Mouse (Mus musculus): ENCODE measurements at regions not wholly inside any gene's neighbourhood (a gene's known extent, or its start where the extent isn't known, plus 50 kb on each side); places are given as distances from the start of the nearest gene placed in this dataset.

DNA sequence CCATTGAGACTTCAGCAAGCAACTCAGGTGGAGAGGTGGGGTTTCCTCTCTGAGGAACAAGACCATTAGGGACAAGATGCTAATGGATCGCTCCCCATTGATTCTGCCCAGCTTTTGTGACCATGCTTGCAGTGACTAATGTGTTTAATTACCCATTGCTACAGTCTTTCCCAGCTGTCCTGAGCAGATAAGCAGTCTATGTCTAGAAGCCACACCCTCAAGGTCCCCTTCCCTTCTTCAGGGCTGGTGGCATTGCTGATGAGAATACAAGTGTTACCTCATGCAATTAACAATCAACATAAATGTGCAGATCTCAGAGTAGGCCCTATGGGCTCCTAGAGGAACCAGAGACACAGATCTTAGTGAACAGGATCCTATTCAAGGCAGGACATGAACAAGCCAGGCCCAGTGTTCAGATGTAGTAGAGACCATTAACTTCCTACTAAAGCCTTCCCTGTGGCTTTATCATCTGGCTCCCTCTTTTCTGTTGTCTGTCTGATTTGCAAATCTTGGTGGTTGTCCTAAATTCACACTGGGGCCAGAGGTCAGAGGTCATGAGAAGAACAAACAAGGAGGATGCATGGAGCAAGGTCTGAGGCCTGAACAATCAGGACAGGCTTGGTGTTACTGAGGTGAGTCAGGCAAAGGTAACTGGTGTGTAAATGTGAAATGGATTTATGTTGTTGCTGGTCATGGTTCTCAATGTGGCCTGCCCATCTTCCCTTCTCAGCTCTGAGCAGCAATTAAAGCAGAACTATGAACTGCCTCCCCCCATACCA lies 56.8 kb downstream of the Odc1 start:
- DNase-seq (ENCODE audit: low spot score): no peak

DNA sequence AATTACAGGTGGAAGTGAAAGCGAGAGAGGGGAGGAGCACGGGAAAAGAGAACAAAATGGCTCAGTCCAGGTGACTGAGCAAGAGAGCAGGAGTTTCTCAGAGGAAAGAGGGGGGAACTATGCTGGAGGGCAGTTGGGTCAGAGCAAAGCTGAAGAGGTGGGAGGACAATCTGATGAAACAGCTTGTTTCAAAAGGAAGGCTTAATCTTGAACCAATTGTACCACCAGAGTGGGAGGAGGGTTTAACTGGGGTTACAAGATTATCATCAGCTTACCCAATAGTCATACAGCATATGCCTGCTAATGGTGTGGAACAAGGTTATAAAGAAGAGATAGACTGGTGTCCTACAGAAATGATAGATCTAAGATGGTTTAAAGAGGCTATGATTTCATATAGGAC lies 59.0 kb downstream of the Odc1 start:
- DNase-seq (ENCODE audit: low spot score): no peak

DNA sequence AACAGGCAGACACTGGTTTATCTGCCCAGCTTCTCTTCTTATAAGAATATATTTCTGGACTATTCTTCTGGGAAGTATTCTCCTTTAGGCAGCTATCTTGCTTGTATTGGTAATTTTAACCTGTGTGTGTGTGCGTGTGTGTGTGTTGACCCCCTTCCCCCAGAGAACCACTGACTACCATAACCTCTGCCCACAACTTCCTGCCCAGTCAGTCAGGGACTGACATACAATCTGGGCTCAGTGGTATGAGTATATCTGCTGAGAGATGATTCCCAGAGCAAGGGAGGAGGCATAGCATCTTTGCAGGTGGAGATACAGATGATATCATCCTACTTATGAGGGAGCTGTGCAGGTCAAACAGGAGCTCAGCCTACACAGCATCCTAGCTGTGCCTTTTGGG lies 65.8 kb downstream of the Odc1 start:
- DNase-seq (ENCODE audit: low spot score): no peak

DNA sequence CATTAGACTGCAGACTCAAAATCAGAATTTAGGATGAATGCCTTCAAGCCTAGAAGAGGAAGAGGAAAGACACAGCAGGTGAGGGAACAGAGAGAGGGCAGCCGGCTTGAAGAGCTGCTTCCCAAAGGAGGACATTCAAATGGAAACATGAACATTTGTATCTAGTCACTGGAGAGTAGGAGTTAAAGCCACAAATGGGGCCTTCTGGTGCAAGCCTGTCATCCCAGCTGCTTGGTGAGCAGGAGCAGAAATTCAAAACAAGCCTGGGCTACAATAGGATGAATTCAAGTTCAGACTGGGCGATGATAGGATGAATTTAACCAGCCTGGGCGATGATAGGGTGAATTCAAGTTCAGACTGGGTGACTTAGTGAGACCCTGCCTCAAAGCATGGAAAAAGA lies 67.4 kb downstream of the Odc1 start:
- no peak for DNase-seq (ENCODE audit: low spot score)

DNA sequence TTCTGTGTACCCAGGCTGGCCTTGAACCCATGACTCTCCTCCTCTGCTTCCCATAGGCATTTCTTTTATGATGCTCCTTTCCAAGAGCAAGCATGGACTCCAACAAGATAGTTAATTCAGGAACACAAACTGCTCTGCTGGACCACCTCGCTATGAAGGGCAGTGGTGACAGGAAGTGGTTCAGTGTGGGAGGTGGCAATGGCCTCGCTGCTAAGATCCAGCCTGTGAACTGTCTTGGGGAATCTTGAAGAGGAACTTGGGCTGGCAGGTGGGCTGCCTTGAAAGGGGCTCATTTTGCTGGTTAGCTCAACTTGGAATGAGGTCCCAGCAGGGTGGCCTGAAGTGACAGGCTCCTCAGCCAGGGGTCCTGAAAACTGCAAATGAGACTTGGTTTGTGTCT lies 72.4 kb upstream of the Hpcal1 start:
- DNase-seq (ENCODE audit: low spot score): no peak

DNA sequence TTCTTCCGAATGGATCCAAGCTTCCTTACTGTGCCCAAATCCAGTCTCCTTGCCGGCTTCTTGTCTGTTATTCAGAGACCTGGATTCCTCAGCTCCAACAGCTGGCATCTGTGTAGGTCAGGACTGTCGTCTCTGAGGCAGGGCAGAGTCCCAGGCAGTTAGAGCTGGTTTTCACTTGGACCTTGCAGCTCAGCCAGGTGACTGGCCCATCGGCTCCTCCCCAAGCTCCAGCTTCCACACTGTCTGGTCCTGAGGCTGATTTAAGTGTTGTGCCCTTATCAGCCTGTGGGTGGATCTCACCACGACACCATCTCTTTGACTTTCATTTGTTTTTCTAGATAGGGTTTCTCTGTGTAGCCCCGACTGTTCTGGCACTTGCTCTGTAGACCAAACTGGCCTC lies 70.4 kb upstream of the Hpcal1 start:
- no peak for DNase-seq (ENCODE audit: low spot score)

DNA sequence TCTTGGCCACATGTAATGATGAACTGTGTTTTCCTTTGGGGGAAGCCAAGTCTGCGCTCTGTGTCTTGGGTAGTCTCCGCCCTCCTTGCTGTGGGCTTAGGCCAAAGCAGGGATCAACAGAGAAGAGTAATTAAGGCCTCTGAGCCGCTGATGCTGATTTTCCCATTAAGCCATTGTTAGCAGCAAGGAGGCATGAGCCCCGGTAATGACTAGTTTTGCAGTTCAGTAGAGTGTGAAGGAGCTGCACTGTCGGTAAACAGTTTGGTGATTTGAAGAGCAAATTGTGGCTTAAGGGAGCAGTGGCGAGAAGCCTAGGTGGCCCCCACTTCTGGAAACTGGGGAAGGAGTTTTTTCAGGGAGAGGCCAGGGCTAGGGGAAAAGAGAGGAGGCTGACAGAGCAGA lies 69.2 kb upstream of the Hpcal1 start:
- no peak for DNase-seq (ENCODE audit: low spot score)

DNA sequence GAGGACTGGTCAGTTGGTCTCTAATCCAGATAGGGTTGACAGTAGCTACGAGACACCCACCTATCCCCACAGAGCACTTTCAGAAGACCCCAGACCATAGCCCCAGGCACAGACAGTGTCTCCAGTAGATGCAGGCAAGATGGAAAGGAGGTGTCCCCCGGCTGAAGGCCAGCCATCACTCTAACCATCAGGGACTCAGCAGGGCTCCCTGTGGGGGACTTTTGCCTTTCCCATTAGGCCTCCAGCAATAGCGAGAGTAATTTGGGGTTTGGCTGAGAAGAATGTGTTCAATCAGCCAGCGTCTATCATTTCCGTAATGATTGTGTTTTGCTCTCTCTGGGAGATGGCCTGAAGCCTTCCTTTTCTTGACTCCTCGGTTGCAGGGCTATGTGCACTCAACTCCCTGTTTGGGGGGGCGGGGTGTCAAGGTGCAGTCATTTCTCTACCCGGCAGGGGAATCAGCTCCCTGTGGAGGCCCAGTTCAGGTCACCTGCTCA lies 68.1 kb upstream of the Hpcal1 start:
- DNase-seq (ENCODE audit: low spot score): no peak

DNA sequence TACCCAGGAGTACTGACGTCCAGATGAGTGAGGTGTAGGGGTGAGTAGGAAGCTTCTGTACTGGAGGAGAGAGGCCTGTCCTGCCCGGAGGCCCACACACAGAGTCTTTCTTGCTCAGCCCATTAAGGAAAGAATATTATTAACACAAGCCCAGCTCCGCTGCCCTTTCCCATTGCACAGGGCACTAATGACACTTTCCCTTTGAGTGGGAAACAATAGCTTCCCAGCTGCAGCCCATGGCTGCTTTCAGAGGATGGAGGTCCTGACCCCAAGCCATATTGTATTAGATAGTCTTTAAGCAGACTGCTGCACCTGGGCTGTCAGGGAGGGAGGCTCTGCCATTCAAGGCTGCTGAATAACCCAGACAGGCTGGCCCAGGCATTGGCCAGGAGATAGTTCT lies 64.6 kb upstream of the Hpcal1 start:
- no peak for DNase-seq (ENCODE audit: low spot score)

DNA sequence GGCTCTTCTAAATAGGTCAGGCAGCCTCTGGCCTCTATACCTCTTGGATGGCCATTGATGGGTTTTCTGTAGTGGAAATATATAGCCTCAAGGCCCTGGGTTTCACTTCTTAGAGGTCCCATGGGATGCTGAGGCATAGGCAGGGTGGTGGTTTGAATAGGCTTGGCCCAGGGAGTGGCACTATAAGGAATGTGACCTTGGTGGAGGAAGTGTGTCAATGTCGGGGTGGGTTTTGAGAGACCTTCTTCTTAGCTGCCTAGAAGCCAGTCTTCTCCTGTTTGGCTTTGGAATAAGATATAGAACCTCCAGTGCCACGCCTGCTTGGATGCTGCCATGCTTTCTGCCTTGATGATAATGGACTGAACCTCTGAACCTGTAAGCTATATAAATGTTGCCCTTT lies 59.5 kb upstream of the Hpcal1 start:
- no peak for DNase-seq (ENCODE audit: low spot score)

DNA sequence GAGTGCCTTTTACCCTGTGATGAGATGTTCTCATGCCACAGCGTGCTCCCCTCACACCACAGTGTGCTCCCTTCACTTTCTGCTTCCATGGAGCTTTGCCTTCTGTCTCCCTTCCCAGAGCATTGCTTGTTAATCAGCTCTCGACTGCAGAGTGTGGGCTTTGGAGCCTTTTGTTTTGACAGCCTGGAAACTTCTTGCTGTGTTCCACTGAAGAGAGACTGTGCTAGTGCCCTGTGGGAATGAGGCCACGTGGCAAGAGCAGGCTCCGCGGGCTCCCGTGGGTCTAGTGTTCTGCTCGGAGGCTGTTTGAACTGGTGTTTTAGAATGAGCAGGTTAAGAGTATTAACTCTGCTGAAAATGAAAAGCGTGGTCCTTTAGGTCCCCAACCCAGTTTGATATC lies 54.5 kb upstream of the Hpcal1 start:
- no peak for DNase-seq (ENCODE audit: low spot score)

DNA sequence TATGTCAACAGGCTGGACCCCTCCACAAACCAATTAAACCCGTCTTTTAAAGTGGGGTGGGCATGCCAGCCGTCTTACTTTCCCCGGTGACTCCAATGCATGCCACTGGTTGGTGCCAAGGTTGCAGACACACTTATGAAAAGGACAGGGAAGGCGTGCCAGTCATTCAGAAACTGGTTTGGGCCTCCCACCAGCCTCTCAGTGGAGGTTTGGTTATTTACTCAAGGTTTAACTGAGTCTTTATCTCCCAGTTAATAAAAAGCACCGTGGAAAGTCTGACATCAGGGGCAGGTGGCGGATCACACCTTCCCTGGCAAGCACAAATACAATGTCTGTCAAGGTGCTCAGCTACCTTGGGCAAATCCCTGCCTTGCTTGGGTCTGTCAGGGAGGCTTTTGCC lies 54.1 kb upstream of the Hpcal1 start:
- peak; percentile 28 for DNase-seq (ENCODE audit: low spot score)
